Mouse (Mus musculus): ENCODE data around the gene Ctss. TPM values are rescaled to one million over a fixed set of nuclear protein-coding genes. Genes with fewer than 3 reads are reported as not detected.

The Ctss gene
- total and polyA plus RNA-seq, 3 experiments, result not detected

DNA sequence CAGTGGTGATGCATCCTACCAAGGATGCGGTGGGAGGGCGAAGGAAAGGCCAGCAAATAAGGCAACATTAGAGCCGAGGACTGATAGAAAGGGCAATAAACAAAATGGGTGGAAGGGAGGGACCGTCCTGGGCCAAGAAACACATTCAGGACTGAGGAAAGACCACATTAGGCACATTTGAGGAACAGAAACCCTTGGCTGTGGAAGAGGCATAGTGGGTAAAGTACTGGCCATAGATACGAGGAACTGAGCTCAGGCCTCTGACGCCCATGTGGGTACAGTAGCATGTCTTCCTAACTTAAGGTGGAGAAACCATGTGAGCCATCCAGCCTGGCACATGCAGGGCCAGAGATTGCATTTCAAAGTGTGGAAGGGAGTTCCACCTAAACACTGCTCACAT, 3.2 kb downstream of the Ctss start:
- no peaks in the 10 kb centered on the region for H3K79me2 ChIP-seq (ENCODE audit: control insufficient read depth, insufficient read depth, low read length, poor library complexity)
- no peaks in the 10 kb centered on the region; a peak in 1 of 4 replicates for H3K36me3 ChIP-seq (ENCODE audit: control insufficient read depth in 1 of 2, insufficient read depth in 2 of 2, low read length in 2 of 2)
- H3K9ac ChIP-seq (ENCODE audit: control insufficient read depth, low read depth, low read length, poor library complexity, severe bottlenecking), result no peak overlapping the region
- no peak for TF ChIP-seq ZMIZ1 (IDR thresholded peaks at IDR 0.05; ENCODE audit: low read depth, low read length)
- no peak for TF ChIP-seq JUND (IDR thresholded peaks at IDR 0.05; ENCODE audit: low read depth, low read length)
- no peak for TF ChIP-seq UBTF (IDR thresholded peaks at IDR 0.05; ENCODE audit: borderline replicate concordance, insufficient read depth, low read depth, low read length)
- no peak for TF ChIP-seq ZNF384 (IDR thresholded peaks at IDR 0.05; ENCODE audit: low read depth, low read length)
- TF ChIP-seq MYC (IDR thresholded peaks at IDR 0.05; ENCODE audit: low read depth, low read length), result no peak
- TF ChIP-seq GATA1 (IDR thresholded peaks at IDR 0.05; ENCODE audit: low read depth, low read length), result no peak
- no peak for TF ChIP-seq TAL1 (IDR thresholded peaks at IDR 0.05; ENCODE audit: low read length)
- no peak for TF ChIP-seq MYB (IDR thresholded peaks at IDR 0.05; ENCODE audit: low read depth, low read length)
- no peak for TF ChIP-seq MEF2A (IDR thresholded peaks at IDR 0.05; ENCODE audit: extremely low read depth, insufficient replicate concordance, low read depth, low read length, poor library complexity, severe bottlenecking)
- no peak for TF ChIP-seq RCOR1 (IDR thresholded peaks at IDR 0.05; ENCODE audit: low read depth, low read length)
- TF ChIP-seq ELF1 (IDR thresholded peaks at IDR 0.05; ENCODE audit: low read depth, low read length), result no peak
- no peak for TF ChIP-seq MAX (IDR thresholded peaks at IDR 0.05; ENCODE audit: low read length)
- no peak for TF ChIP-seq ZKSCAN1 (IDR thresholded peaks at IDR 0.05; ENCODE audit: low read depth, low read length)
- TF ChIP-seq KAT2A (conservative IDR thresholded peaks at IDR 0.05; ENCODE audit: low read depth, low read length), result no peak
- TF ChIP-seq USF1 (IDR thresholded peaks at IDR 0.05; ENCODE audit: low read depth, low read length), result no peak
- no peak for TF ChIP-seq HCFC1 (IDR thresholded peaks at IDR 0.05; ENCODE audit: low read depth, low read length)
- TF ChIP-seq RAD21 (IDR thresholded peaks at IDR 0.05; ENCODE audit: low read depth, low read length), result no peak
- H3K9me3 ChIP-seq (replicated peaks; ENCODE audit: insufficient read depth, low read length), result no peaks in the 10 kb centered on the region
- peaks cover 8 to 12% of the 10 kb centered on the region in 2 experiments for H3K27me3 ChIP-seq (ENCODE audit: control insufficient read depth in 1 of 2, insufficient read depth in 2 of 2, low read length in 2 of 2)
- DNase-seq (ENCODE audit: low read depth, low spot score), result no peak
- no peak overlapping the region for H3K27ac ChIP-seq (ENCODE audit: control insufficient read depth, low read depth, low read length)
- no peak overlapping the region for H3K4me3 ChIP-seq (ENCODE audit: control insufficient read depth in 1 of 2, insufficient read depth in 1 of 2, low read depth in 2 of 2, low read length in 2 of 2)
- peaks cover 0 to 3% of the 10 kb centered on the region in 2 experiments; a peak in 1 of 4 replicates for H3K4me1 ChIP-seq (ENCODE audit: control insufficient read depth in 1 of 2, insufficient read depth in 2 of 2, low read length in 2 of 2)

GRCm38 (mm10) chr3:95531025-95531424, 4.4 kb downstream of the Ctss start:
- peak; percentile 65 for DNase-seq (ENCODE audit: low read depth, low spot score)
- H3K4me3 ChIP-seq (ENCODE audit: control insufficient read depth in 1 of 2, insufficient read depth in 1 of 2, low read depth in 2 of 2, low read length in 2 of 2), result no peak overlapping the region
- peaks cover 0 to 3% of the 10 kb centered on the region in 2 experiments; a peak in 1 of 4 replicates for H3K4me1 ChIP-seq (ENCODE audit: control insufficient read depth in 1 of 2, insufficient read depth in 2 of 2, low read length in 2 of 2)
- H3K36me3 ChIP-seq (ENCODE audit: control insufficient read depth in 1 of 2, insufficient read depth in 2 of 2, low read length in 2 of 2), result no peaks in the 10 kb centered on the region; a peak in 1 of 4 replicates
- no peak overlapping the region for H3K27ac ChIP-seq (ENCODE audit: control insufficient read depth, low read depth, low read length)
- H3K79me2 ChIP-seq (ENCODE audit: control insufficient read depth, insufficient read depth, low read length, poor library complexity), result no peaks in the 10 kb centered on the region
- no peak overlapping the region for H3K9ac ChIP-seq (ENCODE audit: control insufficient read depth, low read depth, low read length, poor library complexity, severe bottlenecking)
- no peaks in the 10 kb centered on the region for H3K9me3 ChIP-seq (replicated peaks; ENCODE audit: insufficient read depth, low read length)
- H3K27me3 ChIP-seq (ENCODE audit: control insufficient read depth in 1 of 2, insufficient read depth in 2 of 2, low read length in 2 of 2), result peaks cover 3 to 7% of the 10 kb centered on the region in 2 experiments
- TF ChIP-seq NRF1 (IDR thresholded peaks at IDR 0.05; ENCODE audit: insufficient read depth, low read depth, low read length, poor library complexity, severe bottlenecking) (no peak), TAL1 (IDR thresholded peaks at IDR 0.05; ENCODE audit: low read length) (no peak), TBP (IDR thresholded peaks at IDR 0.05; ENCODE audit: low read depth, low read length) (no peak), ELF1 (IDR thresholded peaks at IDR 0.05; ENCODE audit: low read depth, low read length) (no peak), EP300 (IDR thresholded peaks at IDR 0.05; ENCODE audit: low read depth in 1 of 2, low read length in 2 of 2) (no peak), POLR2AphosphoS5 (IDR thresholded peaks at IDR 0.05; ENCODE audit: borderline replicate concordance, low read depth, low read length) (no peak), NELFE (IDR thresholded peaks at IDR 0.05; ENCODE audit: low read depth, low read length) (no peak), ZC3H11A (IDR thresholded peaks at IDR 0.05; ENCODE audit: low read depth, low read length) (peak; percentile 50), BHLHE40 (IDR thresholded peaks at IDR 0.05; ENCODE audit: borderline replicate concordance, low read depth, low read length) (0 out of 2 replicates have a peak, but pooled peaks have one; percentile 11), KAT2A (conservative IDR thresholded peaks at IDR 0.05; ENCODE audit: low read depth, low read length) (no peak), GABPA (IDR thresholded peaks at IDR 0.05; ENCODE audit: low read depth, low read length) (no peak), GATA1 (IDR thresholded peaks at IDR 0.05; ENCODE audit: low read depth, low read length) (no peak), SIN3A (IDR thresholded peaks at IDR 0.05; ENCODE audit: low read length) (peak; percentile 42; the same call in 1 of the 2 replicates), ZNF384 (IDR thresholded peaks at IDR 0.05; ENCODE audit: low read depth, low read length) (no peak), UBTF (IDR thresholded peaks at IDR 0.05; ENCODE audit: borderline replicate concordance, insufficient read depth, low read depth, low read length) (no peak), TCF12 (IDR thresholded peaks at IDR 0.05; ENCODE audit: low read depth, low read length) (no peak), USF1 (IDR thresholded peaks at IDR 0.05; ENCODE audit: low read depth, low read length) (no peak), MAX (IDR thresholded peaks at IDR 0.05; ENCODE audit: low read length) (no peak), ZMIZ1 (IDR thresholded peaks at IDR 0.05; ENCODE audit: low read depth, low read length) (no peak), ETS1 (IDR thresholded peaks at IDR 0.05; ENCODE audit: low read depth, low read length) (no peak), MXI1 (IDR thresholded peaks at IDR 0.05; ENCODE audit: low read depth, low read length) (no peak), POLR2A (IDR thresholded peaks at IDR 0.05; ENCODE audit: control insufficient read depth in 1 of 2, insufficient read depth in 1 of 2, low read depth in 1 of 2, low read length in 2 of 2, poor library complexity in 1 of 2) (no peak)
